Mouse (Mus musculus) small intestine, adult 2 months (tissue): Measurements from ENCODE around the gene Aasdh.

Source experiments
- CTCF ChIP-seq: fragments of 200-500 bp; IDR thresholded peaks from 2 replicates; pipeline ENCODE4 v1.5.1; 2012; ENCODE audit warnings: low read depth, mild to moderate bottlenecking, control low read depth, inconsistent platforms, low read length, moderate library complexity, mixed read lengths; ENCODE audit not compliant: insufficient replicate concordance, insufficient read length; ENCODE audit errors: extremely low read depth
- POLR2A ChIP-seq: fragments of 200-500 bp; IDR thresholded peaks from 2 replicates; pipeline ENCODE4 v1.6.1; 2012; ENCODE audit warnings: low read depth, mild to moderate bottlenecking, control low read depth, inconsistent platforms, low read length, moderate library complexity

DNA sequence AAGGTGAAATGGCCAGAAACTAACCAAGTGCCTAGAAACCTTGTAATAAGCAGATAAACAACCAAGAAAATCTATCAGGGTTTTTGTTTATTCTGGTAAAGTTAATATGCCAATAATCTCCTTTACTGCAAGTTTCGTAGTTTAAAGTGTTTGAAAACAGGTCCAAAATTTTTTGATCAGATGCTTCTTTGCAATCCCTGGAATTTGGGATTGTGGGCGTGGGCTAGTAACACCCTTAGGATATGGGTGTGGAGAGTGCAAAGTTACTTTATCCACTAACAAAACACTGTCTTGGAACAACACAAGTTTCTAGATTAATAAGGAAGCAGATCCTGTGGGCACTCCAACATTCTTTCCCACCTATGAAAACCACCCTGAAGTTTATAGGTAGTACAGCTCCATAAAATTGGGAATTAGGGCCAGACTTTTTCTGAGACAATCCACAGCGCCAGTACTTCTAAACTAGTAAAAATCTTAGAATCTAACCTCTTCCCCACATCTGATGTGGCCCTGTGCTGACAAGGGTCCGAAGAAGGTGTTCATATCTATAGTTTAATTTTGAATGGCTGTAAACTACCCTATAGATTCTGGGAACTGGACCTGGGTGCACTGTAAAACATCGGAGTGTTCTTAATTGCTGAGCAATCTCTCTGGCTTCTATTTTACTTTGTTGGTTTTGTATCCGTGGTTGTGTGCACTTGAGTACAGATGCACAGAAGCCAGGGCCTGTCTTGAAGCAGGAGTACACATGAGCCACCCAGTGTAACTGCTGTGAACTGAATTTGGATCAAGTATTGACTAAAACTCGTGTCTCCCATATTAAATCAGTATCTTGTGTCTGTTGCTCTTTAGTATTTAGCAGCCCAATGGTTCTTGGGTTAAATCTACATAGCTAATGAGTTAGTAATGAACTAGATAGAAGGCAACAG, 47.1 kb upstream of the Aasdh start:
- TF ChIP-seq CTCF (no peak), POLR2A (no peak)
